ENCODE assay signal across 22 mouse cellular contexts in the genomic region with DNA sequence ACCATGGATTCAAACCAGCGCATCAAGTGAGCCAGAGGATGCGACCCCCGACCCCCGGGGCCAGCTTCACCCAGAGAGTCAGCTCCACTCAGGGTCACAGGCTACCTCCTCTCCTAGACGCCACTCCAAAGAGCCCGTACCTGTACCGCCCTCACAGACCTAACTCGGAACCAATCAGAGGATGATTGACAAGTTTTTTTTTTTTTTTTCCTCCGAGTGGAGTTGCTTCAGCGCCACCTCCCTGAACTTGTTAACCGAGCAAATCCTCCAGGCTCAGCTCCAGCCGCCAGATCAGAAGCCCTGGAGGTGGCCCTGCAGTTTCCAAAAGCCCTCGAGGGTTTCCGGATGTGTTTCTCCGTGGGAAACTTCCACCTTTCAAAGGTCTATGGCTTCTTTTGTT. TPM values are rescaled to one million over a fixed set of nuclear protein-coding genes. Genes with fewer than 3 reads are reported as not detected.
"Had no signal": no experiment of that assay in that cellular context is flagged by ENCODE, and none has a peak within 500 bp of the region (broad histone marks: within the 10 kb centered on the region; RNA-seq: fewer than 3 reads in every experiment).

No protein-coding gene starts in this region.

- DNase-seq: kidney, adult 2 months; kidney, postnatal 25 days; layer of hippocampus, adult 9-11 months; liver; liver, postnatal 0 days; lung, postnatal 10 days; lung, postnatal 36 days; right cerebral cortex, adult 18-20 months; right cerebral cortex, postnatal 14 days; thymus, adult 18-20 months; thymus, postnatal 36 days had no signal

- H3K9me3 ChIP-seq: limb, embryonic 10.5 days; limb, embryonic 13.5 days; lung, embryonic 15.5 days; midbrain, embryonic 10.5 days; midbrain, embryonic 15.5 days; neural tube, embryonic 12.5 days; neural tube, embryonic 15.5 days had no signal

- ATAC-seq: liver, postnatal 0 days; midbrain, embryonic 15.5 days had no signal

- H3K4me3 ChIP-seq: layer of hippocampus, adult 2 months; limb, embryonic 10.5 days; limb, embryonic 13.5 days; lung, embryonic 15.5 days; megakaryocyte, embryonic 14.5 days; midbrain, embryonic 10.5 days; midbrain, embryonic 15.5 days; neural tube, embryonic 12.5 days; neural tube, embryonic 15.5 days had no signal

- H3K4me2 ChIP-seq: limb, embryonic 13.5 days; lung, embryonic 15.5 days; midbrain, embryonic 15.5 days; neural tube, embryonic 12.5 days; neural tube, embryonic 15.5 days had no signal

- H3K27me3 ChIP-seq: limb, embryonic 13.5 days; lung, embryonic 15.5 days; midbrain, embryonic 15.5 days had no signal

- H3K36me3 ChIP-seq: limb, embryonic 10.5 days; limb, embryonic 13.5 days; lung, embryonic 15.5 days; midbrain, embryonic 10.5 days; midbrain, embryonic 15.5 days; neural tube, embryonic 12.5 days; neural tube, embryonic 15.5 days had no signal

- H3K9ac ChIP-seq: limb, embryonic 13.5 days; liver, embryonic 14.5 days; liver, postnatal 0 days; lung, embryonic 15.5 days; midbrain, embryonic 15.5 days; neural tube, embryonic 12.5 days; neural tube, embryonic 15.5 days had no signal

- H3K27ac ChIP-seq: kidney, postnatal 0 days; layer of hippocampus, adult 2 months; limb, embryonic 10.5 days; limb, embryonic 13.5 days; liver, embryonic 14.5 days; lung, embryonic 15.5 days; midbrain, embryonic 10.5 days; midbrain, embryonic 15.5 days; neural tube, embryonic 12.5 days; neural tube, embryonic 15.5 days had no signal

RNA-seq across cellular contexts. Expression of a gene that starts 11.1 kb away (rescaled TPM):
- polyA plus RNA-seq: limb, embryonic 13.5 days had no signal

RNA-seq across cellular contexts. Expression of a gene that starts 59.0 kb away (rescaled TPM):
- polyA plus RNA-seq: midbrain, embryonic 10.5 days had no signal
